ENCODE assay signal across 9 mouse cellular contexts in genomic region chr13:43546861-43547260, GRCm38 (mm10). TPM values are rescaled to one million over a fixed set of nuclear protein-coding genes. Genes with fewer than 3 reads are reported as not detected.
DNase-seq lines count a peak whose midpoint lies in the region; ATAC-seq and TF ChIP-seq lines count a peak whose summit lies in the region.
"Had no signal": no experiment of that assay in that cellular context is flagged by ENCODE, and none has a peak within 500 bp of the region (broad histone marks: within the 10 kb centered on the region; RNA-seq: fewer than 3 reads in every experiment).

No protein-coding gene starts in this region.

- DNase-seq in MN1 (ENCODE audit: low spot score): peak; percentile 71
- peak; percentile 85 for DNase-seq in cerebellum, adult 9-11 months
- peak; percentile 82 for DNase-seq in gastrocnemius, postnatal 10 days
- DNase-seq in layer of hippocampus, adult 18-20 months (ENCODE audit: low spot score in 2 of 2): peak; percentile 78 to 93
- DNase-seq in lung, postnatal 0 days (ENCODE audit: low spot score): peak; percentile 82
- peak; percentile 80 to 87 for DNase-seq in right cerebral cortex, postnatal 10 days (ENCODE audit: low spot score in 2 of 2)
- peak; percentile 72 to 80 for DNase-seq in urinary bladder, postnatal 36 days (ENCODE audit: low spot score in 2 of 2)

- peak; percentile 40 for ATAC-seq in lung, postnatal 0 days

- no peaks in the 10 kb centered on the region for H3K79me3 ChIP-seq in C2C12 (ENCODE audit: low read depth)

- H3K9ac ChIP-seq in lung, postnatal 0 days (replicated peaks; ENCODE audit: low read depth): no peak overlapping the region
- H3K9ac ChIP-seq: heart, embryonic 15.5 days had no signal

- peaks cover 37% of the 10 kb centered on the region for H3K36me3 ChIP-seq in C2C12 (ENCODE audit: control insufficient read depth, insufficient read depth)
- H3K36me3 ChIP-seq in lung, postnatal 0 days (ENCODE audit: insufficient read depth, low read length): peaks cover 21% of the 10 kb centered on the region

- H3ac ChIP-seq in C2C12 (ENCODE audit: control insufficient read depth, insufficient read length, low read depth): no peak overlapping the region

- no peak overlapping the region for H3K27ac ChIP-seq in lung, postnatal 0 days (ENCODE audit: low read length)
- H3K27ac ChIP-seq: heart, embryonic 15.5 days had no signal

- TF ChIP-seq EP300 in lung, postnatal 0 days (IDR thresholded peaks at IDR 0.05): no peak

- no peak overlapping the region for H3K4me3 ChIP-seq in C2C12 (ENCODE audit: insufficient read depth, poor library complexity, severe bottlenecking)
- H3K4me3 ChIP-seq in lung, postnatal 0 days (ENCODE audit: low read depth, low read length): no peak overlapping the region
- H3K4me3 ChIP-seq: heart, embryonic 15.5 days had no signal

- peak; percentile 52 for TF ChIP-seq CTCF in C2C12 (IDR thresholded peaks at IDR 0.05; ENCODE audit: control insufficient read depth, insufficient read depth, insufficient read length)
- peak; percentile 96 for TF ChIP-seq CTCF in lung, postnatal 0 days (IDR thresholded peaks at IDR 0.05)

- H3K9me3 ChIP-seq in lung, postnatal 0 days (ENCODE audit: low read length): no peaks in the 10 kb centered on the region
- H3K9me3 ChIP-seq: heart, embryonic 15.5 days had no signal

- no peak overlapping the region for H3K4me2 ChIP-seq in lung, postnatal 0 days (replicated peaks; ENCODE audit: low read depth, low read length)
- H3K4me2 ChIP-seq: heart, embryonic 15.5 days had no signal

- H3K4me1 ChIP-seq in lung, postnatal 0 days (ENCODE audit: insufficient read depth, low read depth, low read length): no peaks in the 10 kb centered on the region
- H3K4me1 ChIP-seq: heart, embryonic 15.5 days had no signal

- H3K27me3 ChIP-seq in C2C12 (ENCODE audit: control insufficient read depth, insufficient read depth, insufficient read length): no peaks in the 10 kb centered on the region
- H3K27me3 ChIP-seq in lung, postnatal 0 days (replicated peaks; ENCODE audit: insufficient read depth, low read length): no peaks in the 10 kb centered on the region
- H3K27me3 ChIP-seq: heart, embryonic 15.5 days had no signal

- no peaks in the 10 kb centered on the region for H3K79me2 ChIP-seq in C2C12 (ENCODE audit: control insufficient read depth, insufficient read depth)

- WGBS in lung, postnatal 0 days: 28% methylated on average over 3 of the region's 3 CpGs

TF ChIP-seq in C2C12, 6 proteins besides CTCF, POLR2A, EP300 and RAD21:
- TF ChIP-seq CEBPB (IDR thresholded peaks at IDR 0.05; ENCODE audit: low read depth) (no peak), FOSL1 (IDR thresholded peaks at IDR 0.05; ENCODE audit: insufficient read depth, low read length, poor library complexity, severe bottlenecking) (no peak), MYOG (IDR thresholded peaks at IDR 0.05; ENCODE audit: control insufficient read depth, extremely low read depth, insufficient read length) (no peak), MAX (IDR thresholded peaks at IDR 0.05) (no peak), MYOD1 (IDR thresholded peaks at IDR 0.05; ENCODE audit: control insufficient read depth, insufficient read length, low read depth) (no peak), USF1 (IDR thresholded peaks at IDR 0.05; ENCODE audit: low read depth) (no peak)

RNA-seq across cellular contexts. Expression of gene Mcur1, which starts 13.1 kb away (rescaled TPM):
- 4.8 TPM for polyA plus RNA-seq in C2C12 (2012; fragmentation: generic; extraction: Trizol)
- total RNA-seq in gastrocnemius, postnatal 10 days (2021): 10 to 100 TPM; 22.0 to 22.6 TPM
- total RNA-seq in layer of hippocampus, adult 18-20 months (2021): 10 to 100 TPM; 21.5 to 22.5 TPM
- polyA plus RNA-seq in lung, postnatal 0 days (2015; fragmentation: Nextera tagmentation; extraction: Ambion mirVana): 20.0 and 21.0 TPM in 2 replicates
